ENCODE assay signal across 30 mouse cellular contexts in genomic region chr10:64448624-64449023, GRCm38 (mm10).
DNase-seq lines count a peak whose midpoint lies in the region; ATAC-seq and TF ChIP-seq lines count a peak whose summit lies in the region.
"Had no signal": no experiment of that assay in that cellular context is flagged by ENCODE, and none has a peak within 500 bp of the region (broad histone marks: within the 10 kb centered on the region; RNA-seq: fewer than 3 reads in every experiment).

No protein-coding gene starts in this region.

- TF ChIP-seq CTCF in forebrain, postnatal 0 days (IDR thresholded peaks at IDR 0.05; ENCODE audit: low read depth): peak; percentile 32; the same call in 1 of the 2 replicates
- peak; percentile 29 for TF ChIP-seq CTCF in left cerebral cortex, adult 2 months (IDR thresholded peaks at IDR 0.05)
- TF ChIP-seq CTCF in cortical plate, adult 2 months (IDR thresholded peaks at IDR 0.05; ENCODE audit: extremely low read depth, insufficient read depth, low read length): 0 out of 2 replicates have a peak, but pooled peaks have one; percentile 0

- no peak for TF ChIP-seq POLR2A in cortical plate, adult 2 months (IDR thresholded peaks at IDR 0.05; ENCODE audit: extremely low read depth, insufficient read depth, low read length)

- H3K27me3 ChIP-seq in forebrain, postnatal 0 days (ENCODE audit: insufficient read depth, low read length): no peaks in the 10 kb centered on the region
- no peaks in the 10 kb centered on the region for H3K27me3 ChIP-seq in forebrain, embryonic 12.5 days
- H3K27me3 ChIP-seq: forebrain, embryonic 15.5 days; heart, embryonic 13.5 days; hindbrain, embryonic 15.5 days; kidney, embryonic 15.5 days; liver, embryonic 15.5 days; midbrain, embryonic 15.5 days; neural tube, embryonic 15.5 days had no signal

- no peak overlapping the region for H3K4me2 ChIP-seq in forebrain, postnatal 0 days (ENCODE audit: low read depth)
- H3K4me2 ChIP-seq in forebrain, embryonic 12.5 days: no peak overlapping the region
- H3K4me2 ChIP-seq: forebrain, embryonic 15.5 days; heart, embryonic 13.5 days; hindbrain, embryonic 15.5 days; kidney, embryonic 15.5 days; liver, embryonic 15.5 days; lung, embryonic 14.5 days; midbrain, embryonic 15.5 days; neural tube, embryonic 15.5 days had no signal

- WGBS in forebrain, postnatal 0 days: 49% methylated on average over 2 of the region's 2 CpGs
- 84% methylated on average over 2 of the region's 2 CpGs for WGBS in forebrain, embryonic 12.5 days

- no peak overlapping the region for H3K9ac ChIP-seq in forebrain, postnatal 0 days
- no peak overlapping the region for H3K9ac ChIP-seq in forebrain, embryonic 12.5 days
- H3K9ac ChIP-seq: forebrain, embryonic 15.5 days; heart, embryonic 13.5 days; hindbrain, embryonic 15.5 days; kidney, embryonic 15.5 days; liver, embryonic 15.5 days; lung, embryonic 14.5 days; midbrain, embryonic 15.5 days; neural tube, embryonic 15.5 days had no signal

- no peaks in the 10 kb centered on the region for H3K4me1 ChIP-seq in forebrain, postnatal 0 days (ENCODE audit: insufficient read depth)
- H3K4me1 ChIP-seq in forebrain, embryonic 12.5 days: peaks cover 3% of the 10 kb centered on the region
- no peaks in the 10 kb centered on the region for H3K4me1 ChIP-seq in cortical plate, adult 2 months (ENCODE audit: control insufficient read depth, insufficient read depth, low read length)
- H3K4me1 ChIP-seq: forebrain, embryonic 15.5 days; heart, embryonic 13.5 days; hindbrain, embryonic 15.5 days; kidney, embryonic 15.5 days; liver, embryonic 15.5 days; midbrain, embryonic 15.5 days; neural tube, embryonic 15.5 days had no signal

- DNase-seq in forebrain, postnatal 0 days: peak; percentile 9
- DNase-seq in left cerebral cortex, adult 2 months (ENCODE audit: extremely low spot score in 1 of 2, low spot score in 2 of 2): no peak
- no peak for DNase-seq in left cerebral cortex, adult 11 months (ENCODE audit: low spot score)
- DNase-seq in NIH3T3 (ENCODE audit: low read depth): peak; percentile 2
- no peak for DNase-seq in thymus, postnatal 14 days
- DNase-seq: adrenal gland, adult 2 months; adrenal gland, postnatal 36 days; B cell, adult 2 months; cerebellum, adult 9-11 months; gastrocnemius, postnatal 10 days; heart, postnatal 10 days; kidney, adult 18-20 months; kidney, postnatal 25 days; liver; lung, embryonic 14.5 days; lung, postnatal 14 days; retina, postnatal 1 day; spleen, adult 18-20 months had no signal

- no peak overlapping the region for H3K27ac ChIP-seq in forebrain, postnatal 0 days (ENCODE audit: low read depth, low read length)
- no peak overlapping the region for H3K27ac ChIP-seq in forebrain, embryonic 12.5 days
- H3K27ac ChIP-seq in left cerebral cortex, adult 2 months: no peak overlapping the region
- H3K27ac ChIP-seq in cortical plate, adult 2 months (ENCODE audit: insufficient read depth, low read length): no peak overlapping the region
- H3K27ac ChIP-seq: forebrain, embryonic 15.5 days; heart, embryonic 13.5 days; hindbrain, embryonic 15.5 days; kidney, embryonic 15.5 days; liver, embryonic 15.5 days; midbrain, embryonic 10.5 days; midbrain, embryonic 15.5 days; neural tube, embryonic 15.5 days; stomach, postnatal 0 days had no signal

- H3K9me3 ChIP-seq in forebrain, postnatal 0 days (ENCODE audit: low read length): no peaks in the 10 kb centered on the region
- no peaks in the 10 kb centered on the region for H3K9me3 ChIP-seq in forebrain, embryonic 12.5 days
- H3K9me3 ChIP-seq: forebrain, embryonic 15.5 days; heart, embryonic 13.5 days; hindbrain, embryonic 15.5 days; kidney, embryonic 15.5 days; liver, embryonic 15.5 days; midbrain, embryonic 10.5 days; midbrain, embryonic 15.5 days; neural tube, embryonic 15.5 days had no signal

- intact Hi-C loops in left cerebral cortex, adult 2 months (cut with DNase I): no loop called here

- H3K36me3 ChIP-seq in forebrain, postnatal 0 days (ENCODE audit: insufficient read depth): no peaks in the 10 kb centered on the region
- no peaks in the 10 kb centered on the region for H3K36me3 ChIP-seq in forebrain, embryonic 12.5 days (replicated peaks)
- H3K36me3 ChIP-seq: forebrain, embryonic 15.5 days; heart, embryonic 13.5 days; hindbrain, embryonic 15.5 days; kidney, embryonic 15.5 days; liver, embryonic 15.5 days; midbrain, embryonic 10.5 days; midbrain, embryonic 15.5 days; neural tube, embryonic 15.5 days had no signal

- peak; percentile 18; the same call in 1 of the 2 replicates for ATAC-seq in forebrain, postnatal 0 days
- ATAC-seq in forebrain, embryonic 12.5 days (ENCODE audit: low FRiP score): no peak
- ATAC-seq: activated CD4-positive, CD25-positive, alpha-beta regulatory T cell, adult 4 months; forebrain, embryonic 15.5 days; midbrain, embryonic 15.5 days had no signal

- H3K4me3 ChIP-seq in forebrain, postnatal 0 days (ENCODE audit: low read depth, low read length): no peak overlapping the region
- no peak overlapping the region for H3K4me3 ChIP-seq in forebrain, embryonic 12.5 days (replicated peaks)
- H3K4me3 ChIP-seq in left cerebral cortex, adult 2 months: no peak overlapping the region
- no peak overlapping the region for H3K4me3 ChIP-seq in cortical plate, adult 2 months (ENCODE audit: insufficient read depth, low read length)
- H3K4me3 ChIP-seq: forebrain, embryonic 15.5 days; heart, embryonic 13.5 days; hindbrain, embryonic 15.5 days; kidney, embryonic 15.5 days; liver, embryonic 15.5 days; midbrain, embryonic 10.5 days; midbrain, embryonic 15.5 days; neural tube, embryonic 15.5 days had no signal

Comparison
In these comparisons a context has a peak if more than half of its experiments do, and no peak if none do; other contexts are left out.
1. DNase-seq: peak in forebrain, postnatal 0 days (single experiment) and NIH3T3 (single experiment); none in left cerebral cortex, adult 2 months (0 of 2), left cerebral cortex, adult 11 months (single experiment) and thymus, postnatal 14 days (single experiment).
2. Peak in every context shown above with its lines, with median percentiles within 50 percentile points of each other: CTCF ChIP-seq.